Mouse (Mus musculus): ENCODE measurements around the gene Dlg2. TPM values are rescaled to one million over a fixed set of nuclear protein-coding genes. Genes with fewer than 3 reads are reported as not detected.

The Dlg2 gene
- polyA plus RNA-seq, 1 experiment, result not detected

DNA sequence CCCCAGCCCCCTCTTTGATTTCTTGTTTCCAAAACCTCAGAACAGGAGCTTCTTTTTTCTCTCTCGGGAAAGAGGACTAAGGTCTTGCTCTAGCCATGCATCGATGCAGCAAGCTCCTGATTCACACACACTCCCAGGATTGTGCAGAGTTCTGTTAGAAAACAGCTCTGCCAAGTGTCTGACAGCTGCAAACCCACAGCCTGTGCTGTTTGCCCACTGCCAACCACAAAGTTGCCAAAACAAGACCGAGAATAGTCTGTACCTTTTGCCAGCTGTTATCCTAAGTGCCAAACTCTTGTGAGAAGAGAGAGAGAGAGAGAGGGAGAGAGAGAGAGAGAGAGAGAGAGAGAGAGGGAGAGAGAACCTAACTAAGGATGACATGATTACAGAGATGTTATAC lies 1948.2 kb downstream of the Dlg2 start:
- no peak overlapping the region for H3K27ac ChIP-seq (ENCODE audit: insufficient read depth, low read depth, low read length)
- no peak for TF ChIP-seq CTCF (IDR thresholded peaks at IDR 0.05; ENCODE audit: low read depth, low read length)
- TF ChIP-seq POLR2A (IDR thresholded peaks at IDR 0.05; ENCODE audit: borderline replicate concordance, low read depth, low read length), result no peak
- no peak overlapping the region for H3K4me3 ChIP-seq (ENCODE audit: insufficient read depth, low read length)
- H3K4me1 ChIP-seq (ENCODE audit: control insufficient read depth, insufficient read depth, low read length), result no peaks in the 10 kb centered on the region

DNA sequence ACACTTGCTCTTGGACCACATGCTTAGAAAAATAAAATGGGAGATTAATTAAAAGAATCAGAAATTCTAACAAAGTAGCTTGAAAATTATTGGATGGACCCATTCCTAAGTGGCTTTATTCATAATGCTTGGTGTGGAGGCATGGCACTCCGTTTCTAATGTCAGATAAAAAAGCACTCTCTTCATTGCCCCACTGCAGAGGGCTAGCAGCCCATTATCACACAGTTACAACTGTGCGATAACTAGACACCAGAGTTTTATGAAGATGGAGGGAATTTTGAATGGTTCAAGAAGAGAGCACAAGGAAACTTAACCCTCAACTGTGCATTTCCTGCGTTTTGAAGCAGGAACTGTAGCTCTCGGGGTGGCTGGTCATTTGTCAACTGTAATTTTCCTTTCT lies 1950.8 kb downstream of the Dlg2 start:
- H3K4me3 ChIP-seq (ENCODE audit: insufficient read depth, low read length), result no peak overlapping the region
- H3K4me1 ChIP-seq (ENCODE audit: control insufficient read depth, insufficient read depth, low read length), result no peaks in the 10 kb centered on the region
- no peak overlapping the region for H3K27ac ChIP-seq (ENCODE audit: insufficient read depth, low read depth, low read length)
- no peak for TF ChIP-seq CTCF (IDR thresholded peaks at IDR 0.05; ENCODE audit: low read depth, low read length)
- TF ChIP-seq POLR2A (IDR thresholded peaks at IDR 0.05; ENCODE audit: borderline replicate concordance, low read depth, low read length), result no peak

- H3K27ac ChIP-seq (ENCODE audit: insufficient read depth, low read depth, low read length), result no peak overlapping the region
- H3K4me3 ChIP-seq (ENCODE audit: insufficient read depth, low read length), result no peak overlapping the region
- no peak for TF ChIP-seq POLR2A (IDR thresholded peaks at IDR 0.05; ENCODE audit: borderline replicate concordance, low read depth, low read length)
- no peak for TF ChIP-seq CTCF (IDR thresholded peaks at IDR 0.05; ENCODE audit: low read depth, low read length)
- H3K4me1 ChIP-seq (ENCODE audit: control insufficient read depth, insufficient read depth, low read length), result no peaks in the 10 kb centered on the region
Observed at GRCm38 (mm10) chr7:92428629-92429028, 1952.2 kb downstream of the Dlg2 start.

- TF ChIP-seq POLR2A (IDR thresholded peaks at IDR 0.05; ENCODE audit: borderline replicate concordance, low read depth, low read length) (no peak), CTCF (IDR thresholded peaks at IDR 0.05; ENCODE audit: low read depth, low read length) (no peak)
- Histone ChIP-seq H3K27ac (ENCODE audit: insufficient read depth, low read depth, low read length) (no peak overlapping the region), H3K4me3 (ENCODE audit: insufficient read depth, low read length) (no peak overlapping the region), H3K4me1 (ENCODE audit: control insufficient read depth, insufficient read depth, low read length) (no peaks in the 10 kb centered on the region)
Observed at GRCm38 (mm10) chr7:92430254-92430653, 1953.8 kb downstream of the Dlg2 start.

- H3K4me3 ChIP-seq (ENCODE audit: insufficient read depth, low read length), result no peak overlapping the region
- TF ChIP-seq CTCF (IDR thresholded peaks at IDR 0.05; ENCODE audit: low read depth, low read length) (no peak), POLR2A (IDR thresholded peaks at IDR 0.05; ENCODE audit: borderline replicate concordance, low read depth, low read length) (no peak)
- H3K27ac ChIP-seq (ENCODE audit: insufficient read depth, low read depth, low read length), result no peak overlapping the region
- H3K4me1 ChIP-seq (ENCODE audit: control insufficient read depth, insufficient read depth, low read length), result no peaks in the 10 kb centered on the region
Observed at GRCm38 (mm10) chr7:92437168-92437567, 1960.7 kb downstream of the Dlg2 start.

DNA sequence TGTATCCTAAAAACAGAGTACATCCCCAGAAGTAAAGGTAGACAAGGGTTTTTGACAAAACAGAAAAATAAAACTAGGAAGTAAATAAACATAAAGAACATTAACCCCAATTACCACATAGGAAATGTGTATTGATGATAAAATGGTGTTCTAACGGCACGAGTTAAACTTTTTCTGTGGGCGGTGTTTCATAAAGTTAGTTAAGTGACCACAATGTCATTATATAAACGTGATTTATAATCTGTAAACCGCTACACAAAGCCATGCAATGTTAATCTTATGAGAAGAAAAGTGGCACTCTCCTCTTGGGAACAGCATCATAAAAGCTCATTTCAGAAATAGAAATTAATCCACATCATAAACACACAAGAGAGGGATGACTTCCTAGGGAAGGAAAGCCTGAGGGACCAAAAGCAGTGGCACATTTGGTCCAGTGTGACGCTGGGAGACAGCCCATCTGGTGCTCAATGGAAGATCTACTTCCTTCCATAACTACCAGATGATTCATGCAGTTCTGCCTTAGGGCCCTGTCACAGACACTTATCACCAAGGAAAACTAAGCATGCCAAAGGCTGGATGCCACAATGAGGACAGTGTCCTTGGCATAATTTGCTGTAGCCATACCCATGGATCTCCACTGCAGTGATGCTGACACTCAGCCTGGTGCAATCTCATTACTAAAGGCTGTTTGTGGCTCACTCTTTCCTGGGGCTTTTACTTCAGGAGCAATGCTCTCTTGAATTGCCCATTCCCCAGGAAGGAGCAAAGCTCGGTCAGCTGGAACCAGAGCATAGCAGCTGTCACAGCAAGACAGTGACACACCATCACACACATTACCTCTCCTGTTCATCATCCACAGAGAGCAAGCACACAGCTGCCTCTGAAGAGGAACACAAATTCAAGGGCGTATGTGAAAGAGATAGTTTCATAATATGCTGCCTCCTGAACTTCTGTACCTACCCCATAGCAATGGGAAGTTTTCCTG lies 1963.3 kb downstream of the Dlg2 start:
- no peaks in the 10 kb centered on the region for H3K4me1 ChIP-seq (ENCODE audit: control insufficient read depth, insufficient read depth, low read length)
- H3K4me3 ChIP-seq (ENCODE audit: insufficient read depth, low read length), result no peak overlapping the region
- no peak overlapping the region for H3K27ac ChIP-seq (ENCODE audit: insufficient read depth, low read depth, low read length)
- no peak for TF ChIP-seq CTCF (IDR thresholded peaks at IDR 0.05; ENCODE audit: low read depth, low read length)
- TF ChIP-seq POLR2A (IDR thresholded peaks at IDR 0.05; ENCODE audit: borderline replicate concordance, low read depth, low read length), result no peak

DNA sequence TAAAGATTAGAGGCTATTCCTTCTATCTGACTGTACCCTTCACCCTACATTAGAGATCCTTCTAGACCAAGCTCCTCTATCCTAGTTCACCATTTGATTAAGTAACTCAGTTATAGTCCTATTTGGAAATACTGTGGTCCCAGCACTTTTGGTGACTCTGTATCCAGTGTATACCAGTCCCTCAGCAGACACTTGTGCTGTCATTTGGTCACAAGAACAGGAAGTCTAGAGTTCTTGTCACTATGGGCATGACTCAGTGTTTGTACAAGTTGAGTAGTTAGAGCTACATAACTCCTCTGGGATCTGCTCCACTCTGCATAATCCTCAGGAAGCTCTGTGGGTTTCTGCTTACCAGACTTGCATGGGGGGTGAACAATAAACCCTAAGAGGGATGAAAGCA lies 1965.1 kb downstream of the Dlg2 start:
- Histone ChIP-seq H3K4me1 (ENCODE audit: control insufficient read depth, insufficient read depth, low read length) (no peaks in the 10 kb centered on the region), H3K4me3 (ENCODE audit: insufficient read depth, low read length) (no peak overlapping the region), H3K27ac (ENCODE audit: insufficient read depth, low read depth, low read length) (no peak overlapping the region)
- no peak for TF ChIP-seq POLR2A (IDR thresholded peaks at IDR 0.05; ENCODE audit: borderline replicate concordance, low read depth, low read length)

DNA sequence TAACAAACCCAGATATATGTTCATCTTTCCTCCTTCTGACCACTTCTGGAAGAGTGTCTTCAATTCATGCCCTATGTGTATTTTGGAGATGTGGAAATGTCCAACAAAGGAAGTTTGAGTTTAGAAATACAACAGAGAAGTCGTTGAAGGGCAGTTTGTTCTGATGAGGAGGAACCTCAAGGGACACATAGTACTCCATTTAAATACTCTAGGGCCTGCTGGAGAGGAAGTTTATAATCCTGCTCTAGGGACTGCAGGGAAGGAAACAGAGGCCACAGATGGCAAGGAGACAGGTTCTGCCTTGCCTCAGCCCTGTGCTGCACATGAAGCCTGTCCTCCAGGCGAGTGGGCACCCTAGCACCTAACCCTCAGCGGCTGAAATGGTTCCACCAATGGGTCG lies 1965.6 kb downstream of the Dlg2 start:
- Histone ChIP-seq H3K4me1 (ENCODE audit: control insufficient read depth, insufficient read depth, low read length) (no peaks in the 10 kb centered on the region), H3K4me3 (ENCODE audit: insufficient read depth, low read length) (no peak overlapping the region), H3K27ac (ENCODE audit: insufficient read depth, low read depth, low read length) (no peak overlapping the region)
- TF ChIP-seq POLR2A (IDR thresholded peaks at IDR 0.05; ENCODE audit: borderline replicate concordance, low read depth, low read length), result no peak
- no peak for TF ChIP-seq CTCF (IDR thresholded peaks at IDR 0.05; ENCODE audit: low read depth, low read length)

DNA sequence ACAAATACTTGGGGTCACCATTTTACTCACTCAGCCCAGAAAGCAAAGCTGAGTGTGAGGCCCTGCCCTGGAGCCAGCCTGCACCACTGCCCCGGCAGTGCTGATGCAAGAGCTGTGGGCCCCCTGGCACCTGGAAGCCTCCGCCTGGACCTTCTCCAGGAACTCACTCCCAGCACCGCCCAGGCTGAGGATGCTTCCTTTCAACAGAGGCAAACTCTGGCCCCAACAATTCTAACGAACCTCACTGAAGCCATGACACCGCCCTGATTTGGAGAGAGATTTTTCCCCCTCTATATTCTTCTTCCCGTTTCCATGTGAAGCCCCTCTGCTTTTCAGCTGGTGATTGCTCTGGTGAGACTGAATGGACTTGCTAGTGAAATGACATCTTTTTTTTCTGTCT lies 1971.5 kb downstream of the Dlg2 start:
- Histone ChIP-seq H3K27ac (ENCODE audit: insufficient read depth, low read depth, low read length) (no peak overlapping the region), H3K4me1 (ENCODE audit: control insufficient read depth, insufficient read depth, low read length) (no peaks in the 10 kb centered on the region), H3K4me3 (ENCODE audit: insufficient read depth, low read length) (no peak overlapping the region)
- TF ChIP-seq CTCF (IDR thresholded peaks at IDR 0.05; ENCODE audit: low read depth, low read length) (no peak), POLR2A (IDR thresholded peaks at IDR 0.05; ENCODE audit: borderline replicate concordance, low read depth, low read length) (no peak)

DNA sequence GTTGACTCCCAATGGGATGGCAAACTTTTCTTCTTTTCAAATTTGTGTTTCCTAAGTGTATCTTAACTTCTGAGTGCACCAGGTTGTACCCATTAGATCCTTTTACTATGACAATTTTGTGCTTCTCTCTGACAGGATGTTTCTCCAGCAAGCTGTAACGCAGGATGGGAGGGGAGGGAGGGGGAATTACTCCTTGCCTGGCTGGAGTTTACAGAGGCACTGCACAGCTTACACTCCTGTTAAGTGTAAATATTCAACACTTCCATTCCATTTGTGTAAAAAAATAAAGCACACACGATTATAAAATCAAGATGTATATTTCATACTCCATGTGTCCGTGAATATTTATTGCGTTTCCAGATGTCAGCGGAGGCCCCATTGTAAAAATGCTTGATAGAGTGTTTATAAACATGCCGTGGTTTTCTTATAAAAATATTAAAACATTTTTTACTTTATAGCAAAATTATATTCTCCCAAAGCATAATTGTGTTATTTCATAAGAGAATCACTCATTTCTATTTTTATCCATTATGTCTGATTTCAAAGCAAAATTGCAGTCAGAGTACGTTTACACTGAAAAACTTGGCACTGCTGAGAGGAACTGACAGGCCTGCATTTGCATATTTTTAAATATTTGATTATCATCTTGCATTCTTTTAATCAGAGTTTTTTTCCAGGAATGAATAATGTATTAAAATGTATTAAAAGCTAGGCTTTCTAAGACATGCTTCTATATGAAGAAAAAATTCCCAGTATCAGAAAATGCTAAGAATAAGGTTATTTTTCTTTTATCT lies 1972.5 kb downstream of the Dlg2 start:
- TF ChIP-seq CTCF (IDR thresholded peaks at IDR 0.05; ENCODE audit: low read depth, low read length), result no peak
- TF ChIP-seq POLR2A (IDR thresholded peaks at IDR 0.05; ENCODE audit: borderline replicate concordance, low read depth, low read length), result no peak
- H3K4me3 ChIP-seq (ENCODE audit: insufficient read depth, low read length), result no peak overlapping the region
- no peak overlapping the region for H3K27ac ChIP-seq (ENCODE audit: insufficient read depth, low read depth, low read length)
- no peaks in the 10 kb centered on the region for H3K4me1 ChIP-seq (ENCODE audit: control insufficient read depth, insufficient read depth, low read length)

Measured in bone marrow macrophage, adult 2 months (primary cell).